Mouse (Mus musculus): ENCODE measurements around the gene Bcorl1.

DNA sequence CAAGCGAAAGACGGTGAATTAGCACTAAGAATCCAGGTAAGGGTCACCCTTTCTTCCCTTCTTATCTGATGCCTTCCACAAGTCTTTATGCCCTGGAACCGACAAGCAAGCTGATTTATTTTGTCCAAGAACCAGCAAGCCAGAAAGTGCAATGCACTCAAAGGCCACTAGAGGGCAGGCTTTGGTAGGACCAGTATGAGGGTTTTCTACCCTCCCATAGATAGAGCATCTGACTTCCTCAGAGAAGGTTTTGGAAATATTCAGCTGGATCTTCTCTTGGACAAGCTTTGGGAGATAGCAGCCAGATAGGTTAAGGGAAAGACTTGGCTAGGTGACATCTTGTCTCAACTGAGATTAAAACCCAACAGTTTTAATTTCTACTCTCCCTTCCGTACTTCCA lies 81.8 kb downstream of the Bcorl1 start:
- TF ChIP-seq POLR2A (IDR thresholded peaks at IDR 0.05; ENCODE audit: borderline replicate concordance, insufficient read depth, low read length), result no peak
- peak; percentile 54; the same call in 1 of the 2 replicates for TF ChIP-seq CTCF (IDR thresholded peaks at IDR 0.05; ENCODE audit: borderline replicate concordance, insufficient read depth, low read depth, low read length)
